Comparison of ENCODE assay signal across 8 mouse cellular contexts in genomic region chr2:75312246-75312645, GRCm38 (mm10).
DNase-seq lines count a peak whose midpoint lies in the region; ATAC-seq and TF ChIP-seq lines count a peak whose summit lies in the region.

No protein-coding gene starts in this region.

- no peak for TF ChIP-seq EP300 in heart, postnatal 0 days (IDR thresholded peaks at IDR 0.05; ENCODE audit: low read depth)

- WGBS in heart, embryonic 12.5 days: 16% methylated on average over 7 of the region's 7 CpGs
- WGBS in heart, postnatal 0 days: 13% methylated on average over 7 of the region's 7 CpGs
- WGBS in neural tube, embryonic 12.5 days: 15% methylated on average over 7 of the region's 7 CpGs

- no peak overlapping the region for H3K4me3 ChIP-seq in heart, embryonic 12.5 days
- H3K4me3 ChIP-seq in heart, postnatal 0 days (ENCODE audit: low read depth, low read length): no peak overlapping the region
- H3K4me3 ChIP-seq in neural tube, embryonic 12.5 days: no peak overlapping the region

- H3K27ac ChIP-seq in heart, embryonic 12.5 days (ENCODE audit: poor library complexity, severe bottlenecking): no peak overlapping the region
- H3K27ac ChIP-seq in heart, postnatal 0 days (ENCODE audit: low read depth): no peak overlapping the region
- no peak overlapping the region for H3K27ac ChIP-seq in neural tube, embryonic 12.5 days

- H3K9me3 ChIP-seq in heart, embryonic 12.5 days (replicated peaks): peaks cover 4% of the 10 kb centered on the region; the same call in 1 of the 2 replicates
- H3K9me3 ChIP-seq in heart, postnatal 0 days (replicated peaks; ENCODE audit: control insufficient read depth, low read length): no peaks in the 10 kb centered on the region
- H3K9me3 ChIP-seq in neural tube, embryonic 12.5 days: no peaks in the 10 kb centered on the region

- no peaks in the 10 kb centered on the region for H3K36me3 ChIP-seq in heart, embryonic 12.5 days
- no peaks in the 10 kb centered on the region for H3K36me3 ChIP-seq in heart, postnatal 0 days (replicated peaks; ENCODE audit: control insufficient read depth, insufficient read depth, low read length)
- no peaks in the 10 kb centered on the region for H3K36me3 ChIP-seq in neural tube, embryonic 12.5 days

- intact Hi-C loops in left cerebral cortex, postnatal 4 days (cut with DNase I): loop anchor here (5.0 to 10.0 kb wide), 3 partner anchors 175 to 595 kb away; no protein-coding TSS in a partner anchor

- TF ChIP-seq CTCF in heart, postnatal 0 days (IDR thresholded peaks at IDR 0.05; ENCODE audit: low read depth): peak; percentile 58

- no peak for ATAC-seq in heart, embryonic 12.5 days (ENCODE audit: insufficient number of reproducible peaks, low FRiP score)
- no peak for ATAC-seq in heart, postnatal 0 days (ENCODE audit: insufficient read depth, low read depth)
- no peak for ATAC-seq in neural tube, embryonic 12.5 days (ENCODE audit: low FRiP score, low read depth)
- no peak for ATAC-seq in erythroid progenitor cell, adult 5-6 weeks (replicated peaks; ENCODE audit: low FRiP score, poor library complexity, severe bottlenecking)

- DNase-seq in heart, adult 8-10 months (ENCODE audit: low spot score): peak; percentile 62
- DNase-seq in ES-CJ7 (ENCODE audit: low read depth, low spot score): peak; percentile 7
- peak; percentile 20 for DNase-seq in c-Kit-positive CD71-positive TER-119-negative erythroid progenitor cells, embryonic 14.5 days (ENCODE audit: low read depth)
- peak; percentile 13 for DNase-seq in heart, postnatal 0 days (ENCODE audit: low spot score)
- peak; percentile 56 for DNase-seq in left cerebral cortex, postnatal 4 days

- H3K4me2 ChIP-seq in heart, embryonic 12.5 days: no peak overlapping the region
- no peak overlapping the region for H3K4me2 ChIP-seq in heart, postnatal 0 days (ENCODE audit: low read depth, low read length)
- H3K4me2 ChIP-seq in neural tube, embryonic 12.5 days (replicated peaks): 0 out of 2 replicates have a peak overlapping the region, but pooled peaks have one; percentile 20

- no peak overlapping the region for H3K9ac ChIP-seq in heart, embryonic 12.5 days
- H3K9ac ChIP-seq in heart, postnatal 0 days (replicated peaks; ENCODE audit: low read depth, low read length): no peak overlapping the region
- no peak overlapping the region for H3K9ac ChIP-seq in neural tube, embryonic 12.5 days

- H3K27me3 ChIP-seq in heart, embryonic 12.5 days (replicated peaks): peaks cover 11% of the 10 kb centered on the region
- peaks cover 19% of the 10 kb centered on the region for H3K27me3 ChIP-seq in heart, postnatal 0 days (ENCODE audit: control insufficient read depth, insufficient read depth, low read length)
- H3K27me3 ChIP-seq in neural tube, embryonic 12.5 days (replicated peaks): no peaks in the 10 kb centered on the region

- H3K4me1 ChIP-seq in heart, embryonic 12.5 days (replicated peaks): no peaks in the 10 kb centered on the region
- H3K4me1 ChIP-seq in heart, postnatal 0 days (ENCODE audit: control insufficient read depth, insufficient read depth): no peaks in the 10 kb centered on the region
- H3K4me1 ChIP-seq in neural tube, embryonic 12.5 days: peaks cover 15% of the 10 kb centered on the region

Comparison
In these comparisons a context has a peak if more than half of its experiments do, and no peak if none do; other contexts are left out.
1. DNase-seq: peak in every context shown above with its lines; median percentile 62 in heart, adult 8-10 months; 56 in left cerebral cortex, postnatal 4 days; 20 in c-Kit-positive CD71-positive TER-119-negative erythroid progenitor cells, embryonic 14.5 days; 13 in heart, postnatal 0 days; 7 in ES-CJ7.